Mouse (Mus musculus) hindbrain, embryonic 16.5 days (tissue): ENCODE data around the gene Lrrc8c. TPM values are rescaled to one million over a fixed set of nuclear protein-coding genes. Genes with fewer than 3 reads are reported as not detected.

ENCODE experiments used
- ATAC-seq: fragments of 200-750 bp; cut with Nextera tagmentation; 2 replicates; pipeline ENCODE4 v1.8.0; 2017; ENCODE audit warnings: moderate TSS enrichment, moderate library complexity
- H3K27ac ChIP-seq: fragments of 300-500 bp; sonication (generic); 2 replicates; pipeline ENCODE4 v1.5.1; 2014; ENCODE audit warnings: low read depth, mild to moderate bottlenecking, control low read depth, low read length, moderate library complexity
- H3K27me3 ChIP-seq: fragments of 300-500 bp; sonication (generic); replicated peaks from 2 replicates; pipeline ENCODE4 v1.6.1; 2014; ENCODE audit warnings: low read length; ENCODE audit not compliant: control insufficient read depth, insufficient read depth
- H3K36me3 ChIP-seq: fragments of 300-500 bp; sonication (generic); 2 replicates; pipeline ENCODE4 v1.6.1; 2014; ENCODE audit warnings: mild to moderate bottlenecking, low read length, moderate library complexity, mixed read lengths; ENCODE audit not compliant: control insufficient read depth, insufficient read depth
- H3K4me1 ChIP-seq: fragments of 300-500 bp; sonication (generic); 2 replicates; pipeline ENCODE4 v1.6.1; 2014; ENCODE audit warnings: low read depth, low read length; ENCODE audit not compliant: control insufficient read depth, insufficient read depth
- H3K4me2 ChIP-seq: fragments of 300-500 bp; sonication (generic); 2 replicates; pipeline ENCODE4 v1.6.1; 2014; ENCODE audit warnings: mild to moderate bottlenecking, low read length, control low read depth, moderate library complexity
- H3K4me3 ChIP-seq: fragments of 300-500 bp; sonication (generic); 2 replicates; pipeline ENCODE4 v1.5.1; 2014; ENCODE audit warnings: mild to moderate bottlenecking, low read length, control low read depth, moderate library complexity
- H3K9ac ChIP-seq: fragments of 300-500 bp; sonication (generic); 2 replicates; pipeline ENCODE4 v1.6.1; 2014; ENCODE audit warnings: low read depth, mild to moderate bottlenecking, control low read depth, low read length, moderate library complexity
- H3K9me3 ChIP-seq: fragments of 300-500 bp; sonication (generic); 2 replicates; pipeline ENCODE4 v1.6.1; 2014; ENCODE audit warnings: mild to moderate bottlenecking, low read length, moderate library complexity; ENCODE audit not compliant: control insufficient read depth
- WGBS: fragments of 180-500 bp; shearing (Covaris S2); extraction: QIAGEN DNeasy Blood & Tissue Kit; methylation state at CpG from one replicate; pipeline ENCODE4 v1.1.7; 2014; 5-methylcytosine and 5-hydroxymethylcytosine counted together
- polyA plus RNA-seq: library from polyadenylated mRNA; unstranded; fragments of >200 nt; fragmentation: Nextera tagmentation; extraction: Ambion mirVana; gene quantifications from 2 replicates; pipeline ENCODE4 v1.2.1, GENCODE M21; 2015

Gene Lrrc8c
- polyA plus RNA-seq, 1 experiment from 2014 or later: 15.1 TPM

GRCm38 (mm10) chr5:105519976-105520300 is 750 bp downstream of the Lrrc8c start:
- Histone ChIP-seq H3K27ac (peak overlapping the region; percentile 88), H3K4me2 (peak overlapping the region; percentile 78), H3K4me3 (peak overlapping the region; percentile 87), H3K27me3 (no peaks in the 10 kb centered on the region), H3K9ac (peak overlapping the region; percentile 88), H3K9me3 (no peaks in the 10 kb centered on the region), H3K36me3 (no peaks in the 10 kb centered on the region), H3K4me1 (peaks cover 9% of the 10 kb centered on the region)
- peak; percentile 18 for ATAC-seq
- WGBS: 0% methylated on average over 5 of the region's 5 CpGs

- Histone ChIP-seq H3K9ac (peak overlapping the region; percentile 88), H3K36me3 (no peaks in the 10 kb centered on the region), H3K27ac (peak overlapping the region; percentile 34; the same call in 1 of the 2 replicates), H3K4me3 (peak overlapping the region; percentile 87), H3K27me3 (no peaks in the 10 kb centered on the region), H3K4me2 (peak overlapping the region; percentile 78), H3K4me1 (peaks cover 9% of the 10 kb centered on the region), H3K9me3 (no peaks in the 10 kb centered on the region)
- ATAC-seq: no peak
- WGBS: 51% methylated on average over 9 of the region's 9 CpGs
These were observed 1.3 kb downstream of the Lrrc8c start for GRCm38 (mm10) chr5:105520442-105520965.

- no peak overlapping the region for H3K9ac ChIP-seq
- ATAC-seq: no peak
- no peaks in the 10 kb centered on the region for H3K9me3 ChIP-seq
- no peak overlapping the region for H3K4me2 ChIP-seq
- peaks cover 9% of the 10 kb centered on the region for H3K4me1 ChIP-seq
- H3K27me3 ChIP-seq: no peaks in the 10 kb centered on the region
- peaks cover 3% of the 10 kb centered on the region; the same call in 1 of the 2 replicates for H3K36me3 ChIP-seq
- H3K27ac ChIP-seq: no peak overlapping the region
- no peak overlapping the region for H3K4me3 ChIP-seq
- 82% methylated on average over 3 of the region's 3 CpGs for WGBS
These were observed 4.3 kb downstream of the Lrrc8c start for GRCm38 (mm10) chr5:105523452-105523851.

GRCm38 (mm10) chr5:105525004-105525403 is 5.8 kb downstream of the Lrrc8c start:
- Histone ChIP-seq H3K36me3 (peaks cover 3% of the 10 kb centered on the region; the same call in 1 of the 2 replicates), H3K4me3 (no peak overlapping the region), H3K27me3 (no peaks in the 10 kb centered on the region), H3K9me3 (no peaks in the 10 kb centered on the region), H3K4me1 (peaks cover 6% of the 10 kb centered on the region), H3K27ac (no peak overlapping the region), H3K4me2 (no peak overlapping the region), H3K9ac (no peak overlapping the region)
- ATAC-seq: no peak
- 95% methylated on average over 12 of the region's 12 CpGs for WGBS

- no peak overlapping the region for H3K9ac ChIP-seq
- WGBS: 95% methylated on average over 4 of the region's 4 CpGs
- H3K4me3 ChIP-seq: no peak overlapping the region
- H3K27me3 ChIP-seq: no peaks in the 10 kb centered on the region
- no peaks in the 10 kb centered on the region for H3K9me3 ChIP-seq
- peaks cover 3% of the 10 kb centered on the region; the same call in 1 of the 2 replicates for H3K36me3 ChIP-seq
- H3K4me1 ChIP-seq: peaks cover 3% of the 10 kb centered on the region
- ATAC-seq: no peak
- no peak overlapping the region for H3K4me2 ChIP-seq
- no peak overlapping the region for H3K27ac ChIP-seq
These were observed 7.0 kb downstream of the Lrrc8c start for GRCm38 (mm10) chr5:105526107-105526645.

- Histone ChIP-seq H3K27ac (no peak overlapping the region), H3K9me3 (no peaks in the 10 kb centered on the region), H3K36me3 (peaks cover 3% of the 10 kb centered on the region; the same call in 1 of the 2 replicates), H3K27me3 (no peaks in the 10 kb centered on the region), H3K4me1 (peaks cover 3% of the 10 kb centered on the region; the same call in 1 of the 2 replicates), H3K4me3 (no peak overlapping the region), H3K9ac (no peak overlapping the region), H3K4me2 (no peak overlapping the region)
- WGBS: 92% methylated on average over 9 of the region's 9 CpGs
- ATAC-seq: no peak
These were observed 7.6 kb downstream of the Lrrc8c start for GRCm38 (mm10) chr5:105526766-105527165.

- ATAC-seq: no peak
- peaks cover 3% of the 10 kb centered on the region; the same call in 1 of the 2 replicates for H3K36me3 ChIP-seq
- H3K27me3 ChIP-seq: no peaks in the 10 kb centered on the region
- WGBS: 93% methylated on average over 23 of the region's 23 CpGs
- no peaks in the 10 kb centered on the region for H3K9me3 ChIP-seq
- no peak overlapping the region for H3K4me3 ChIP-seq
- no peak overlapping the region for H3K27ac ChIP-seq
- H3K9ac ChIP-seq: no peak overlapping the region
- no peak overlapping the region for H3K4me2 ChIP-seq
- H3K4me1 ChIP-seq: peaks cover 3% of the 10 kb centered on the region; the same call in 1 of the 2 replicates
These were observed 8.5 kb downstream of the Lrrc8c start for GRCm38 (mm10) chr5:105527477-105528331.

GRCm38 (mm10) chr5:105530576-105530975 is 11.4 kb downstream of the Lrrc8c start:
- no peak for ATAC-seq
- 75% methylated on average over 6 of the region's 6 CpGs for WGBS
- no peak overlapping the region for H3K9ac ChIP-seq

GRCm38 (mm10) chr5:105535186-105535585 is 16.0 kb downstream of the Lrrc8c start:
- Histone ChIP-seq H3K4me2 (no peak overlapping the region), H3K9me3 (no peaks in the 10 kb centered on the region; the same call in 1 of the 2 replicates), H3K9ac (no peak overlapping the region), H3K4me3 (no peak overlapping the region), H3K36me3 (no peaks in the 10 kb centered on the region), H3K27me3 (no peaks in the 10 kb centered on the region), H3K4me1 (no peaks in the 10 kb centered on the region), H3K27ac (no peak overlapping the region)
- ATAC-seq: no peak
- WGBS: 97% methylated on average over 3 of the region's 3 CpGs

More at GRCm38 (mm10) chr5:105530576-105530975, 11.4 kb downstream of the Lrrc8c start:
- Histone ChIP-seq H3K9me3 (no peaks in the 10 kb centered on the region), H3K4me3 (no peak overlapping the region), H3K27ac (no peak overlapping the region), H3K27me3 (no peaks in the 10 kb centered on the region), H3K36me3 (peaks cover 3% of the 10 kb centered on the region; the same call in 1 of the 2 replicates), H3K4me2 (no peak overlapping the region), H3K4me1 (no peaks in the 10 kb centered on the region)
